Mouse (Mus musculus) brain, embryonic 18.5 days (tissue): Measurements from ENCODE around the gene Mrc1.
"Not testable (repeated sequence)": the region's sequence is repeated elsewhere in the genome, so short reads cannot be mapped to it uniquely, and the experiment has no call there.

Experiments
- DNase-seq: peaks from one replicate; pipeline ENCODE4 v3.0.0-alpha.2; 2012; ENCODE audit warnings: low read depth, low spot score

The Mrc1 gene

DNA sequence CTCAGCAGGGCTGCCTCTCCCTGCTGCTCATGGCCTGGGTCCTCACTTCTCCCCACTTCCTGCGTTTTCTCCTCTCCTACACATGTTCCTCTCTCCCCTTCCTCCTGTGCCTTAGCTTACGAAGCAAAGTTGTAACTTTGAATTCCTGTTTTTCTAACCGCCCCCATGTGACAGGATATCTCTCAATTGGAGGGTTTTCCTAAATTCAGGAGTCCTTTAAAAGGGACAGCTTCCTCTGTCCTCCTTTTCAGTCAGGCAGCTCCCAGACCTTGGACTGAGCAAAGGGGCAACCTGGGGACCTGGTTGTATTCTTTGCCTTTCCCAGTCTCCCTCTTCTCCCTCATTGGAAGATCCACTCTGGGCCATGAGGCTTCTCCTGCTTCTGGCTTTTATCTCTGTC lies at the start of gene Mrc1:
TSS of gene Mrc1 (plus strand) at position 244 of the 400 bp plus-strand sequence.
- DNase-seq = no peak

DNA sequence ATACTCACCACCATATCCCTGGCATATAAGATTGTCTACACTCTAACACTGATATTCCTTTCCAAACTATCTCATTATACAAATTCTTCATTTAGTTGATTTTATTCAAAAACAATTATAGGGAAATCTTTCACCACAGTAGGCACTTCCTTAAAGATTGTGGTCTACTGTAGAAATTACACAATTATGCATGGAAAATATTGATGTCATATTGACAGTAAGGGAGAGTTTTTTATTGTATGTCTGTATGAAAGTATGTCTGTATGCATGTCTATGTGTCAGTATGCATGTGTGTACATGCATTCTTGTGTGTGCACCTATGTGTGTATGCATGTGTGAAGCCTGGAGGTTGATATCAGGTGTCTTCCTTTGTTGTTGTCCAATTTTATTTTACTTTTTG lies 44.8 kb upstream of the Mrc1 start:
- no peak for DNase-seq

DNA sequence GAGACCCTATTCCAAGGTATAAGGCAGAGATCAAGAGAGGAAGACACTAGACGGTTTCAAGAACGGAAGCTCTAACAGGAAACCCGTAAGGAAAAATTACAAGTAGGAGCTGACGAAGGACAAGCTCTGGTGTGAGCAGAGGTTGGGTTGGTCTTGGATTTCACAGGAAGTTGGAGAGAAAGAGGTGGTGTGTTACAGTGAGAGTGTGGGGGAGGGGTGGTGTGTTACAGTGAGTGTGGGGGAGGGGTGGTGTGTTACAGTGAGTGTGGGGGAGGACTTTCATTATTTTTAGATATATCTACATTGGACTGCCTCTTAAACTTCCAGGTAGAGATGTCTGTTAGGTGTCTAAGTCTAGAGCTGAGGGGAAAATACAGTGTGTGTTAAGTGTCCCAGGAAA lies 38.5 kb upstream of the Mrc1 start:
- no peak for DNase-seq

DNA sequence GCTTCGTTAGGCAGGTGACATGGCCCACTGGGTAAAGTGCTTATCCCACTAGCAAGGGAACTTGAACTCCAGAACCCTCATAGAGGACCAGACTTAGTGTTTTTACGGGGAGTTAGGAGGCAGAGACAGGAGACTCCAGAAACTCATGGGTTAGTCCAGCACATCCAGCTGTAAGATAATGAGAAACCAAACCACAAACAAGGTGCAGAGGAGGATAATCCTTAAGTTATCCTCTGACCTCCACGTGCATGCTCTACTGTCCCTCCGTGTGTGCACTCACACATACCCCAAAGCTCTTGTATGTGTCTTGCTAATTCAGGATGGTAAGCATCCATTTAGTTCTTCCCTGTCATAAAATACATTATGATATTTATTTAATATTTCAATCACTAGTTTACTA lies 37.6 kb upstream of the Mrc1 start:
- DNase-seq = no peak

GRCm38 (mm10) chr2:14192046-14192445 lies 37.1 kb upstream of the Mrc1 start:
- no peak for DNase-seq

DNA sequence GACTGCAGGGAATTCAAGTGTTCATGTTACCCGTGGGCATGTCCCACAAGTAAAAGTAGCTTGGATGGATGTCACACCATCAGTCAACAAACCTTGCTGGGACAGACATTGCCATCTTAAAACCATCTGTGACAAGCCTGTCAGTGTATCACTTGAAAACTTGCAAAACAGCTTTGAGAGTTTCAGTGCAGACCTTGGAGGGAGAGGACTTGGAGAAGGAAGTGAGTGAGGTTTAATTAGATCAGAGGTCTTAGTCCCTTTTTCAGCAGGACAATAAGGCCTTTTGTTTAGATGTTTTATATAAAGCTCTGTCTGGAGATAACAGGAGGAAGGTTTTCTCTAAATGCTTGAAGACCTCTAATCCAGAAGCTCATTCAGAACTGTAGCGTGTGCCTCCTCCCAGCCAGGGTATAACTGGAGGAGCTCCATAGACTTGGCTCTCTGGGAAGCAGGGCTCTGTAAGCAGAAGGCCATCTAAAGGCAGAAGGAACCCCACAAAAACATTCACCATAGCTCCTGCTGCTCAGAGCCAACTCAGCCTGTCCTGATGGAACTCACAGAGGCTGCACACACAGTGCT lies 30.8 kb upstream of the Mrc1 start:
- DNase-seq = not testable (repeated sequence)

GRCm38 (mm10) chr2:14199621-14200020 lies 29.6 kb upstream of the Mrc1 start:
- DNase-seq = no peak

- not testable (repeated sequence) for DNase-seq
Observed at GRCm38 (mm10) chr2:14200879-14201445, 28.2 kb upstream of the Mrc1 start.

GRCm38 (mm10) chr2:14204308-14204707 lies 24.9 kb upstream of the Mrc1 start:
- DNase-seq = no peak

- no peak for DNase-seq
Observed at GRCm38 (mm10) chr2:14206798-14207197, 22.4 kb upstream of the Mrc1 start.

- DNase-seq = no peak
Observed at GRCm38 (mm10) chr2:14210731-14211130, 18.5 kb upstream of the Mrc1 start.

- no peak for DNase-seq
Observed at GRCm38 (mm10) chr2:14211606-14212005, 17.6 kb upstream of the Mrc1 start.

DNA sequence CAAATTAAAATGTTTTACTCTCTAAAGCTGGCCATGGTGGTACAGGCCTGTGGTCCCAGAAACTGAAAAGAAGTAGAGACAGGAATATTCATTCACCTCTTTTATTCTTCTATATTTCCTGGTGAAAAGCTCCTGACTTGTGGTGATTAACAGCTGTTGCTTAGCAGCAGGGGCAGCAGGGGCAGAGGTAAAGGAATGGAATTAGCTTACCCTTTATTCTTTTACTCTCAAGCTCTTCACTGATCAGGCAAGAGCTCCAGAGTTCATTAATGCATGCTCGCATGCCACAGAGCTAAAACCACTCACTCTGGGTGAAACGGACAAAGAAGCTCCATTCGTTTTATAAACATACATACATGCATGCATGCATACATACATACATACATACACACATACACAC lies 14.4 kb upstream of the Mrc1 start:
- no peak for DNase-seq

DNA sequence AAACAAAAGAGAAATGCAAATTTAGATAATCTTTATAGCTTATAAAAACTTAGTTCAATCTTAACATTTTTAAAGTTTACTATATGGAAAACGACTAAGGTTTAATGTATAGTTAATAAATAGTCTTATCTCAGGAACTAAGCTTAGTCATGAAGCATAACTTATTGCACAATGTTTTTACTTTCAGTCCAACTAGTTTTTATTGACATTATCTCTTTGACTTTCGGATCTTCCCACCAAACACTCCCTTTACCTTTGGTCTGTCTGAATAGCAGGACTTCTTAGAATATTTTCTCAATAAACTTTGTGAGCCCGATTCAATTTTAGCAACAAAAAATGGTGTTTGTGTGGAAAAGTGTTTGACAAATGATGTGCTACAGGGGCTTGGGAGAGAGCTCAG lies 12.5 kb upstream of the Mrc1 start:
- no peak for DNase-seq

GRCm38 (mm10) chr2:14218126-14218525 lies 11.1 kb upstream of the Mrc1 start:
- DNase-seq = no peak

DNA sequence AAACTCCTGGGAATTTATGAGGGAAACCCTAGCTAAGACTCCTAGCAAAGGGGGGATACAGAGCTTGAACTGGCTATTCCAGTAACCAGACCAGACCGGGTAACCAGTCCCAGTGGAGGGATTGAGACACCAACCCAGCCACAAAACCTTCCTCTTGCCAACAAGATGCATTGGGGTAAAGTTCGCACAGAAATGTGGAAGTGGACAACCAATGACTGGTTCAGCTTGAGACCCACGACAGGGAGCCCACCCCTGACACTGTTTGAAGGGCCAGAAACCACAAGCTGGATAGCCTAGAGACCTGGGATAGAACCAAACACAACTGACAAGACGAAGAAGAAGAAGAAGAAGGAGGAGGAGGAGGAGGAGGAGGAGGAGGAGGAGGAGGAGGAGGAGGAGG lies 4.8 kb upstream of the Mrc1 start:
- no peak for DNase-seq

- DNase-seq = no peak
Observed at GRCm38 (mm10) chr2:14228495-14228894, 697 bp upstream of the Mrc1 start.

- DNase-seq = no peak
Observed at GRCm38 (mm10) chr2:14229979-14230378, 787 bp downstream of the Mrc1 start.

DNA sequence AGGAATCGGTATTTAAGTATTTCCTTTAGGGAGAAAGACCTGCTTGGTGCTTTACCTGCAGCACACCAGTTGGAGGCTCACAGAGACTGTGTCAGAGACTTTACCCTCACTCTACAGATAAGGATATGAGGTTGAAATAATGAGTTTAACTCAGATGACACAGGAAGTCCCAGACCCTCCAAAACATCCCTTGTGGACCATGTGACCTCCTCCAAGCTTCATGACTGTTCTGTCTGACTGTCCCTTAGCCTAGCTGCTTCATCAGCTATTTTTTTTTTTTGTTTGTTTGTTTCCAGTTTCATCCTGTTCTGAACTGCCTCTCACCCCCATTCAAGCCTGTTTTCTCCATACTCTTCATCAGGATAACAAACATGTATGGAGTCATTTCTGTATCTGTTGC lies 3.7 kb downstream of the Mrc1 start:
- no peak for DNase-seq

- DNase-seq = no peak
Observed at GRCm38 (mm10) chr2:14233983-14234382, 4.8 kb downstream of the Mrc1 start.

- DNase-seq = no peak
Observed at GRCm38 (mm10) chr2:14235319-14235718, 6.1 kb downstream of the Mrc1 start.

DNA sequence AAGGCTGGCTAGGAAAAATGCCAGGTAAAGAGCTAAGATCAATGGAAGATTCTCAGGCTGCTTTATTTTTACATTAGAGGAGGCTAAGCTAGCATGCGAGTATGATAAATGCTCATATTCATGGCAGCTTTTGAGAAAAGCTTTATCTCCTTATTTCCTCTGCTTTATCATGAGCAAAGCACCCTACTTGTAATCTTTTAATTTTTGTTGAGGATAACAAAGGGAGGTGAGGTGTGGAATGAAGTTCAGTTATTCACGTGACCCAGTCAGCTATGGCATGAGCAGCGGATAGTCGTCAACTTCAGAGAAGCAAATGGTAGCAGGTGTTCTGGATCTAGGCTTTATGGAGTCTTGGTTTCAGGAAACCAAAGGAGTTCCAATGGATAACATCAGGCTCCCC lies 7.7 kb downstream of the Mrc1 start:
- no peak for DNase-seq

DNA sequence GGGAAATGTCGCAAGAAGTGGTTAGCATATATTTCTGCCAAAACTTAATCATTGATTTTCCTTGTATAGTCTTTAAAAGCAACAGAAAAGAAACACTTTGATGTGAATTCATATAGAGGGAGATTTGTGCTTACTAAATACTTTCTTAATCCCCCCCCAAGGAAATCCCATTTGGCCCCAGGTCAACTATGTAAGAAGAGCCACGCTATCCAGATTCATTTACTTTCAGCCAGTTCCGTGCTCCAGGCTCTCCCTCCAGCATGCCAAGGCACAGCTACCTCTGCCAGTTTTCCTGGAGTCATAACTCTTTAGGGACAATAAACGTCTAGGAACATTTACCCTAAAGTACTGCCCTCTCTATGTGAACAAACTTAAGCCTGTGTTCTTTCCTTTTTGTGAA lies 8.5 kb downstream of the Mrc1 start:
- DNase-seq = no peak

DNA sequence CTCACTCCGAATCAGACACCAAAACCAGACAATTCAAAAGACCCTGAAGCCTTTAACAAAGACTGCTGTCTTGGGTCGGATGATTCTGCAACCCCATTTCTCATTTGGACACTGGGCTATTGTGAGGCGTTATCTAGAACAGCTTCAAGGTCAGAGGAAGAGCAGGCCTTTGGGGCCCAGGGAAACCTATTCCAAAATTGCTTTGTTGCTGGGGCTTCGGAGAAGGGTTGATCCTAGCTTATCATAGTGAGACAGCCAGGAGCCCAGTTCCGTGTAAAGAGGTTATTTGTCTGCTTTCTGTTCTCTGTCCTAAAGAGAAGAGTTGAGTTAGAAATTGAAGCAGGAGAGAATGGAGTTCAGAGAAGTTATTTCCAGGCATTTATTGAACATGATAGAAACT lies 10.0 kb downstream of the Mrc1 start:
- no peak for DNase-seq
